Mouse (Mus musculus) heart, embryonic 13.5 days (tissue): ENCODE measurements around the gene Palm2. TPM values are rescaled to one million over a fixed set of nuclear protein-coding genes. Genes with fewer than 3 reads are reported as not detected.

Experiments used
- ATAC-seq: fragments of 200-750 bp; cut with Nextera tagmentation; 2 replicates; pipeline ENCODE4 v1.8.0; 2017; ENCODE audit warnings: moderate TSS enrichment; ENCODE audit not compliant: insufficient number of reproducible peaks, low FRiP score, low TSS enrichment; ENCODE audit errors: extremely low read depth
- H3K27ac ChIP-seq: fragments of 300-500 bp; sonication (generic); replicated peaks from 2 replicates; pipeline ENCODE4 v1.5.1; 2015; ENCODE audit warnings: moderate library complexity, mild to moderate bottlenecking, inconsistent platforms
- H3K27me3 ChIP-seq: fragments of 300-500 bp; sonication (generic); replicated peaks from 2 replicates; pipeline ENCODE4 v1.6.1; 2015; ENCODE audit warnings: mild to moderate bottlenecking, inconsistent platforms
- H3K36me3 ChIP-seq: fragments of 300-500 bp; sonication (generic); 2 replicates; pipeline ENCODE4 v1.6.1; 2015; ENCODE audit warnings: mild to moderate bottlenecking, inconsistent platforms
- H3K4me1 ChIP-seq: fragments of 300-500 bp; sonication (generic); 2 replicates; pipeline ENCODE4 v1.6.1; 2015; ENCODE audit warnings: inconsistent platforms
- H3K4me2 ChIP-seq: fragments of 300-500 bp; sonication (generic); 2 replicates; pipeline ENCODE4 v1.6.1; 2015; ENCODE audit warnings: inconsistent platforms, mild to moderate bottlenecking, moderate library complexity
- H3K4me3 ChIP-seq: fragments of 300-500 bp; sonication (generic); 2 replicates; pipeline ENCODE4 v1.5.1; 2015; ENCODE audit warnings: moderate library complexity, mild to moderate bottlenecking, inconsistent platforms
- H3K9ac ChIP-seq: fragments of 300-500 bp; sonication (generic); 2 replicates; pipeline ENCODE4 v1.6.1; 2015; ENCODE audit warnings: inconsistent platforms, mild to moderate bottlenecking, moderate library complexity
- H3K9me3 ChIP-seq: fragments of 300-500 bp; sonication (generic); 2 replicates; pipeline ENCODE4 v1.6.1; 2016; ENCODE audit warnings: inconsistent platforms
- WGBS: fragments of 180-500 bp; shearing (Covaris S2); methylation state at CpG from one replicate; pipeline ENCODE4 v1.1.7; 2015; ENCODE audit warnings: mixed read lengths; 5-methylcytosine and 5-hydroxymethylcytosine counted together
- polyA plus RNA-seq: library from polyadenylated mRNA; unstranded; fragments of >200 nt; fragmentation: Nextera tagmentation; extraction: Ambion mirVana; gene quantifications from 2 replicates; pipeline ENCODE4 v1.2.1, GENCODE M21; 2015

Gene Palm2
- polyA plus RNA-seq, 1 experiment from 2014 or later = 22.6 TPM

GRCm38 (mm10) chr4:57672541-57672940 lies 238.5 kb downstream of the Palm2 start:
- H3K27me3 ChIP-seq = no peaks in the 10 kb centered on the region
- H3K4me1 ChIP-seq = peaks cover 81% of the 10 kb centered on the region
- H3K27ac ChIP-seq = peak overlapping the region; percentile 89; the same call in 1 of the 2 replicates
- 75% methylated on average over 4 of the region's 4 CpGs for WGBS
- ATAC-seq = no peak
- H3K4me2 ChIP-seq = no peak overlapping the region
- no peak overlapping the region for H3K9ac ChIP-seq
- no peaks in the 10 kb centered on the region for H3K9me3 ChIP-seq
- no peak overlapping the region for H3K4me3 ChIP-seq
- peaks cover 6% of the 10 kb centered on the region; the same call in 1 of the 2 replicates for H3K36me3 ChIP-seq

GRCm38 (mm10) chr4:57672996-57673906 lies 239.2 kb downstream of the Palm2 start:
- Histone ChIP-seq H3K9ac (peak overlapping the region; percentile 61; the same call in 1 of the 2 replicates), H3K36me3 (peaks cover 10% of the 10 kb centered on the region; the same call in 1 of the 2 replicates), H3K27me3 (no peaks in the 10 kb centered on the region), H3K4me3 (no peak overlapping the region), H3K4me1 (peaks cover 74% of the 10 kb centered on the region), H3K4me2 (peak overlapping the region; percentile 51), H3K27ac (peak overlapping the region; percentile 89), H3K9me3 (no peaks in the 10 kb centered on the region)
- no peak for ATAC-seq
- 20% methylated on average over 12 of the region's 12 CpGs for WGBS

- Histone ChIP-seq H3K27me3 (no peaks in the 10 kb centered on the region), H3K4me1 (peaks cover 70% of the 10 kb centered on the region), H3K27ac (peak overlapping the region; percentile 82), H3K4me2 (no peak overlapping the region), H3K4me3 (no peak overlapping the region), H3K36me3 (peaks cover 21% of the 10 kb centered on the region; the same call in 1 of the 2 replicates), H3K9ac (0 out of 2 replicates have a peak overlapping the region, but pooled peaks have one; percentile 30), H3K9me3 (no peaks in the 10 kb centered on the region)
- ATAC-seq = no peak
- WGBS = 62% methylated on average over 7 of the region's 7 CpGs
These were observed 240.3 kb downstream of the Palm2 start for GRCm38 (mm10) chr4:57674351-57674750.

GRCm38 (mm10) chr4:57675387-57675786 lies 241.3 kb downstream of the Palm2 start:
- ATAC-seq = 0 out of 2 replicates have a peak, but pooled peaks have one; percentile 37
- Histone ChIP-seq H3K9ac (peak overlapping the region; percentile 63), H3K27me3 (no peaks in the 10 kb centered on the region), H3K4me1 (peaks cover 60% of the 10 kb centered on the region), H3K27ac (peak overlapping the region; percentile 82), H3K9me3 (no peaks in the 10 kb centered on the region), H3K4me3 (peak overlapping the region; percentile 29; the same call in 1 of the 2 replicates), H3K36me3 (peaks cover 28% of the 10 kb centered on the region), H3K4me2 (peak overlapping the region; percentile 58)
- 5% methylated on average over 13 of the region's 13 CpGs for WGBS

- Histone ChIP-seq H3K9ac (no peak overlapping the region), H3K27ac (no peak overlapping the region), H3K4me3 (no peak overlapping the region), H3K4me2 (no peak overlapping the region), H3K4me1 (peaks cover 55% of the 10 kb centered on the region), H3K27me3 (no peaks in the 10 kb centered on the region), H3K9me3 (no peaks in the 10 kb centered on the region), H3K36me3 (peaks cover 32% of the 10 kb centered on the region)
- 74% methylated on average over 12 of the region's 12 CpGs for WGBS
- no peak for ATAC-seq
These were observed 243.9 kb downstream of the Palm2 start for GRCm38 (mm10) chr4:57677916-57678315.

- Histone ChIP-seq H3K4me3 (no peak overlapping the region), H3K9me3 (no peaks in the 10 kb centered on the region), H3K9ac (no peak overlapping the region), H3K27ac (no peak overlapping the region), H3K4me1 (peaks cover 55% of the 10 kb centered on the region), H3K36me3 (peaks cover 39% of the 10 kb centered on the region), H3K4me2 (no peak overlapping the region), H3K27me3 (no peaks in the 10 kb centered on the region)
- WGBS = 65% methylated on average over 9 of the region's 9 CpGs
- ATAC-seq = no peak
These were observed 245.0 kb downstream of the Palm2 start for GRCm38 (mm10) chr4:57678991-57679457.

- no peak overlapping the region for H3K4me2 ChIP-seq
- no peak for ATAC-seq
- H3K36me3 ChIP-seq = peaks cover 39% of the 10 kb centered on the region
- no peak overlapping the region for H3K4me3 ChIP-seq
- H3K9ac ChIP-seq = no peak overlapping the region
- WGBS = 83% methylated on average over 12 of the region's 12 CpGs
- H3K27me3 ChIP-seq = no peaks in the 10 kb centered on the region
- H3K9me3 ChIP-seq = no peaks in the 10 kb centered on the region
- no peak overlapping the region for H3K27ac ChIP-seq
- H3K4me1 ChIP-seq = peaks cover 55% of the 10 kb centered on the region
These were observed 246.1 kb downstream of the Palm2 start for GRCm38 (mm10) chr4:57680186-57680585.

GRCm38 (mm10) chr4:57681511-57681910 lies 247.5 kb downstream of the Palm2 start:
- ATAC-seq = no peak

GRCm38 (mm10) chr4:57682341-57682740 lies 248.3 kb downstream of the Palm2 start:
- Histone ChIP-seq H3K36me3 (peaks cover 37% of the 10 kb centered on the region), H3K4me1 (peaks cover 56% of the 10 kb centered on the region), H3K9ac (no peak overlapping the region), H3K4me2 (no peak overlapping the region), H3K27me3 (no peaks in the 10 kb centered on the region), H3K27ac (peak overlapping the region; percentile 48; the same call in 1 of the 2 replicates), H3K9me3 (no peaks in the 10 kb centered on the region), H3K4me3 (no peak overlapping the region)
- WGBS = 75% methylated on average over 2 of the region's 2 CpGs
- no peak for ATAC-seq

More at GRCm38 (mm10) chr4:57681511-57681910, 247.5 kb downstream of the Palm2 start:
- no peak overlapping the region for H3K4me3 ChIP-seq
- H3K36me3 ChIP-seq = peaks cover 35% of the 10 kb centered on the region
- WGBS = 54% methylated on average over 12 of the region's 12 CpGs
- no peak overlapping the region for H3K4me2 ChIP-seq
- no peaks in the 10 kb centered on the region for H3K27me3 ChIP-seq
- no peak overlapping the region for H3K9ac ChIP-seq
- peaks cover 50% of the 10 kb centered on the region for H3K4me1 ChIP-seq
- no peak overlapping the region for H3K27ac ChIP-seq
- no peaks in the 10 kb centered on the region for H3K9me3 ChIP-seq

- H3K9ac ChIP-seq = no peak overlapping the region
- no peaks in the 10 kb centered on the region for H3K27me3 ChIP-seq
- no peak overlapping the region for H3K4me2 ChIP-seq
- no peaks in the 10 kb centered on the region for H3K9me3 ChIP-seq
- 67% methylated on average over 11 of the region's 11 CpGs for WGBS
- ATAC-seq = no peak
- H3K4me1 ChIP-seq = peaks cover 56% of the 10 kb centered on the region
- H3K27ac ChIP-seq = peak overlapping the region; percentile 48; the same call in 1 of the 2 replicates
- H3K4me3 ChIP-seq = no peak overlapping the region
- peaks cover 40% of the 10 kb centered on the region for H3K36me3 ChIP-seq
These were observed 248.9 kb downstream of the Palm2 start for GRCm38 (mm10) chr4:57682944-57683343.

GRCm38 (mm10) chr4:57684676-57685215 lies 250.7 kb downstream of the Palm2 start:
- WGBS = 50% methylated on average over 12 of the region's 12 CpGs
- H3K4me1 ChIP-seq = peaks cover 50% of the 10 kb centered on the region
- H3K4me3 ChIP-seq = no peak overlapping the region
- no peaks in the 10 kb centered on the region for H3K9me3 ChIP-seq
- no peak overlapping the region for H3K9ac ChIP-seq
- peaks cover 42% of the 10 kb centered on the region for H3K36me3 ChIP-seq
- no peaks in the 10 kb centered on the region for H3K27me3 ChIP-seq
- ATAC-seq = no peak
- peak overlapping the region; percentile 48 for H3K27ac ChIP-seq
- H3K4me2 ChIP-seq = no peak overlapping the region
